29 mouse cellular contexts compared by ENCODE assay signal in the genomic region with DNA sequence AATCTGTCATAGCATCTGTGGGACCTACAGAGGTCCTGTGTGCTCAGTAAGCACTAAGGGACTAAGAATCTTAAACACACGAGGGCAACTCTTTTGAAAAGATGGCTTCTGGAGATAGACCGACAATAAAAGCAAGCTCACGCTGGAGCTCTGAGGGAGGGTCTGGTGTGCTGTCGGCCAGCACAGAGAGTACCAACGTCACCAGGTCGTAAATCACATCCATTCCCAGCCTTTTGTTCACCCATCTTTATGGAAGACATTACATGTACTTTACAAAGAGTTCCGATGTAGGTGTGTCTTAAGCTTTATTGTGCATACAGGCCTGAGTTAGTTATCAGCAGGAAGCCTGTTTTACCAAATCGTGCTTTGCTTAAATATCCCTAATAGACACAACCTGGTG. TPM values are rescaled to one million over a fixed set of nuclear protein-coding genes. Genes with fewer than 3 reads are reported as not detected.
DNase-seq lines count a peak whose midpoint lies in the region; ATAC-seq lines count a peak whose summit lies in the region.
"Had no signal": no experiment of that assay in that cellular context is flagged by ENCODE, and none has a peak within 500 bp of the region (broad histone marks: within the 10 kb centered on the region; RNA-seq: fewer than 3 reads in every experiment).

No protein-coding gene starts in this region.

- no peaks in the 10 kb centered on the region for H3K27me3 ChIP-seq in liver, embryonic 13.5 days
- no peaks in the 10 kb centered on the region for H3K27me3 ChIP-seq in intestine, embryonic 15.5 days (replicated peaks)
- H3K27me3 ChIP-seq in neural tube, embryonic 12.5 days (replicated peaks), result no peaks in the 10 kb centered on the region
- H3K27me3 ChIP-seq: forebrain, embryonic 15.5 days; heart, embryonic 12.5 days; hindbrain, embryonic 12.5 days had no signal

- H3K4me3 ChIP-seq in liver, embryonic 13.5 days (replicated peaks), result no peak overlapping the region
- no peak overlapping the region for H3K4me3 ChIP-seq in intestine, embryonic 15.5 days (replicated peaks)
- H3K4me3 ChIP-seq in neural tube, embryonic 12.5 days, result no peak overlapping the region
- H3K4me3 ChIP-seq: forebrain, embryonic 15.5 days; heart, embryonic 12.5 days; hindbrain, embryonic 12.5 days; layer of hippocampus, adult 2 months had no signal

- H3K27ac ChIP-seq in liver, embryonic 13.5 days, result peak overlapping the region; percentile 39; the same call in 1 of the 2 replicates
- no peak overlapping the region for H3K27ac ChIP-seq in intestine, embryonic 15.5 days
- H3K27ac ChIP-seq in neural tube, embryonic 12.5 days, result 0 out of 2 replicates have a peak overlapping the region, but pooled peaks have one; percentile 15
- H3K27ac ChIP-seq: forebrain, embryonic 15.5 days; hindbrain, embryonic 12.5 days; layer of hippocampus, adult 2 months; liver, embryonic 14.5 days had no signal

- H3K36me3 ChIP-seq in liver, embryonic 13.5 days, result no peaks in the 10 kb centered on the region
- no peaks in the 10 kb centered on the region for H3K36me3 ChIP-seq in intestine, embryonic 15.5 days
- no peaks in the 10 kb centered on the region for H3K36me3 ChIP-seq in neural tube, embryonic 12.5 days
- H3K36me3 ChIP-seq: forebrain, embryonic 15.5 days; heart, embryonic 12.5 days; hindbrain, embryonic 12.5 days had no signal

- H3K9ac ChIP-seq in liver, embryonic 13.5 days, result peak overlapping the region; percentile 17; the same call in 1 of the 2 replicates
- H3K9ac ChIP-seq in intestine, embryonic 15.5 days, result no peak overlapping the region
- H3K9ac ChIP-seq in neural tube, embryonic 12.5 days, result no peak overlapping the region
- H3K9ac ChIP-seq: forebrain, embryonic 15.5 days; heart, embryonic 12.5 days; hindbrain, embryonic 12.5 days; liver, embryonic 14.5 days had no signal

- no peak for ATAC-seq in liver, embryonic 13.5 days (ENCODE audit: low read depth)
- peak; percentile 53; the same call in 1 of the 2 replicates for ATAC-seq in intestine, embryonic 15.5 days
- ATAC-seq in neural tube, embryonic 12.5 days (ENCODE audit: low FRiP score, low read depth), result peak; percentile 81
- ATAC-seq in erythroid progenitor cell, adult 5-6 weeks (replicated peaks; ENCODE audit: low FRiP score, poor library complexity, severe bottlenecking), result no peak
- ATAC-seq: activated CD4-positive, CD25-positive, alpha-beta regulatory T cell, adult 4 months; forebrain, embryonic 15.5 days had no signal

- DNase-seq in liver, embryonic 13.5 days, result no peak
- DNase-seq in liver, result no peak
- peak; percentile 39 for DNase-seq in embryo, embryonic 10.5 days (ENCODE audit: low spot score)
- no peak for DNase-seq in right cerebral cortex, postnatal 10 days (ENCODE audit: low spot score in 2 of 2)
- DNase-seq in testis, postnatal 14 days (ENCODE audit: low spot score), result no peak
- DNase-seq: adrenal gland, adult 8-10 months; B cell, adult 2 months; cerebellum, adult 11-12 months; cerebellum, postnatal 10 days; gastrocnemius, postnatal 10 days; heart, adult 11 months; heart, postnatal 10 days; kidney, adult 9 months; kidney, postnatal 25 days; left cerebral cortex, postnatal 4 days; lung, postnatal 4 days; right cerebral cortex, postnatal 4 days had no signal

- 0 out of 2 replicates have a peak, but pooled peaks cover 5% of the 10 kb centered on the region for H3K9me3 ChIP-seq in liver, embryonic 13.5 days (replicated peaks)
- H3K9me3 ChIP-seq in intestine, embryonic 15.5 days, result no peaks in the 10 kb centered on the region
- peaks cover 4% of the 10 kb centered on the region; the same call in 1 of the 2 replicates for H3K9me3 ChIP-seq in neural tube, embryonic 12.5 days
- H3K9me3 ChIP-seq: forebrain, embryonic 15.5 days had no signal

- peaks cover 20% of the 10 kb centered on the region for H3K4me1 ChIP-seq in liver, embryonic 13.5 days (replicated peaks)
- peaks cover 6% of the 10 kb centered on the region; the same call in 1 of the 2 replicates for H3K4me1 ChIP-seq in intestine, embryonic 15.5 days (replicated peaks)
- peaks cover 12% of the 10 kb centered on the region for H3K4me1 ChIP-seq in neural tube, embryonic 12.5 days
- H3K4me1 ChIP-seq: forebrain, embryonic 15.5 days had no signal

- 43% methylated on average over 8 of the region's 8 CpGs for WGBS in liver, embryonic 13.5 days (ENCODE audit: insufficient replicate concordance)
- 26% methylated on average over 8 of the region's 8 CpGs for WGBS in intestine, embryonic 15.5 days
- WGBS in neural tube, embryonic 12.5 days, result 14% methylated on average over 8 of the region's 8 CpGs

- H3K4me2 ChIP-seq in liver, embryonic 13.5 days, result no peak overlapping the region
- H3K4me2 ChIP-seq in intestine, embryonic 15.5 days (replicated peaks), result 0 out of 2 replicates have a peak overlapping the region, but pooled peaks have one; percentile 26
- H3K4me2 ChIP-seq in neural tube, embryonic 12.5 days (replicated peaks), result peak overlapping the region; percentile 27
- H3K4me2 ChIP-seq: forebrain, embryonic 15.5 days; heart, embryonic 12.5 days; hindbrain, embryonic 12.5 days had no signal

RNA-seq across cellular contexts. Expression of a gene that starts 14.9 kb away (rescaled TPM):
- 8.4 and 12.7 TPM in 2 replicates for polyA plus RNA-seq in liver, embryonic 13.5 days (2015; fragmentation: Nextera tagmentation; extraction: Ambion mirVana)
- 8.1 and 9.5 TPM in 2 replicates for polyA plus RNA-seq in intestine, embryonic 15.5 days (2015; fragmentation: Nextera tagmentation; extraction: Ambion mirVana)
- polyA plus RNA-seq in neural tube, embryonic 12.5 days (2016; fragmentation: Nextera tagmentation; extraction: Ambion mirVana), result 35.7 and 36.6 TPM in 2 replicates
- 28.5 and 40.2 TPM in 2 replicates for total RNA-seq in erythroid progenitor cell, adult 5-6 weeks (2015; ENCODE audit: low replicate concordance)
- total RNA-seq in erythroid progenitor cell, adult 5-6 weeks (2017; ENCODE audit: low replicate concordance), result 47.7 and 54.4 TPM in 2 replicates

RNA-seq across cellular contexts. Expression of a gene that starts 50.9 kb away (rescaled TPM):
- polyA plus RNA-seq in liver, embryonic 13.5 days (2015; fragmentation: Nextera tagmentation; extraction: Ambion mirVana), result 0.32 and 0.86 TPM in 2 replicates
- polyA plus RNA-seq in intestine, embryonic 15.5 days (2015; fragmentation: Nextera tagmentation; extraction: Ambion mirVana), result 0.57 and 2.3 TPM in 2 replicates
- polyA plus RNA-seq in neural tube, embryonic 12.5 days (2016; fragmentation: Nextera tagmentation; extraction: Ambion mirVana), result 2.6 and 3.6 TPM in 2 replicates
- total RNA-seq in erythroid progenitor cell, adult 5-6 weeks (2015; ENCODE audit: low replicate concordance), result not detected in 2 replicates
- total RNA-seq in erythroid progenitor cell, adult 5-6 weeks (2017; ENCODE audit: low replicate concordance), result not detected in 2 replicates
- total RNA-seq: midbrain, postnatal 0 days had no signal
- polyA plus RNA-seq: activated CD4-positive, CD25-positive, alpha-beta regulatory T cell, adult 4 months; cortical plate, adult 2 months; heart, embryonic 12.5 days; liver, embryonic 14.5 days; urinary bladder, adult 2 months had no signal

Comparison
In these comparisons a context has a peak if more than half of its experiments do, and no peak if none do; other contexts are left out.
1. ATAC-seq: peak in intestine, embryonic 15.5 days (single experiment) and neural tube, embryonic 12.5 days (single experiment); none in liver, embryonic 13.5 days (single experiment) and erythroid progenitor cell, adult 5-6 weeks (single experiment).